Mouse (Mus musculus) heart, adult 18-20 months (tissue): ENCODE data around the gene Hcn1. TPM values are rescaled to one million over a fixed set of nuclear protein-coding genes. Genes with fewer than 3 reads are reported as not detected.

ENCODE experiments used
- DNase-seq, 2 experiments: peaks; one replicate each; pipeline ENCODE4 v3.0.0; 2021 to 2022; ENCODE audit warnings: mixed read lengths in 1 of 2
- total RNA-seq, 2 experiments: library from RNA; stranded (reverse); gene quantifications; 2 replicates each; pipeline ENCODE4 v1.2.3; 2021

The Hcn1 gene
- total RNA-seq, 2 experiments from 2014 or later = 0.67 to 1.2 TPM

DNA sequence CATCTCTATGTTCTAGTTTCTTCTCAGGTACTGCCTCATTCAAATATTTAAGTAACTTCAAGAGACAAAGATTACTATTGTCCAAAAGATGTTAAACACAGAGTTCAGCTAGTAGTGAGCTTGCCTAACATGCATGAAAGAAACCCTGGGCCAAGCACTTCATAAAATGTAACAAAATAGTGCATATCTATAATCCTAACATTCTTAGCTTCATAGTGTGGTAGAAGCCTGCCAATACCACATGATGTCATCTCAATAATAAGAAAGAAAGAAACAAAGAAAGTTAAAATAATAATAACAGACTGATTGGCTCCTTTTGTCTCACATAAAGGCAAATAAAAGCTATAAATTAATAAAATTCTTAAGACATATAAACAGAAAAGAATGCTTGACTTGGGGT is 103.5 kb downstream of the Hcn1 start:
- no peak for DNase-seq

DNA sequence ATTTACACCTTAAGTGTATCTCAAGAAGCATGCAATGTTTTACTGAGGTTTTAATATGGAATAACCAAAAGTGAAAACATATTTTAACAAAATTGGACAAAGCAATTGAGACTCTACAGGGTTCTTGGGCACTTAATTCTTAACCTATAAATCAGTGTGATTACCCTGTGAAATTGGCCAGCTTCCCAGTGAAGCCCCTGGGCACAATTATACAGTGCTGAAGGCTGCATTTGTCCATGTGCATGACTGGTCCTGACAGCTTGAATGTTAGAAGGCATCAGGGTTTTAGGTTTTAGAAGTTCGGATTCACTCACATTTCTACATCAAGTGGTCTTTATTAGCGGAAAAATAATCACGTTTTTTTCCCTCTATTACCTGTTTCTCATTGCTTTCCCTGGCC is 103.9 kb downstream of the Hcn1 start:
- no peak for DNase-seq

DNA sequence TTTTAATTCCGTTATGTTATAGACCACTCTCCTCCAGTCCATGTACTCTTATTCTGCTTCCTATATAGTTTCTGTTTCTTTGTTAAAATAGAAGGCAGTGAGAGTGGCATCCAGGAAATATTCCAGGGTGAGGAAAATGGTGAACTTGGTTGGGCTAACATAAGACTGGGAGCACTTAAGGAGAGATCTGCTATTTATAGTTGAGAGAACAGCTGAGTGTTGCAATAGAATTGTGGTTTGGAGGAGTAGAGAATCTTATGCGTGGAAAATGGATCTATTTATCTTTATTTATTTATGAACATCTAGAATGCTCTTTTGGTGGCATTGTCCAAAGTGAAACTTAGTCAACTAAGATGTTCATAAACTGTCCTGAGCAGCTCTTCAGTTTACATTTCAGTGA is 104.4 kb downstream of the Hcn1 start:
- DNase-seq = no peak

DNA sequence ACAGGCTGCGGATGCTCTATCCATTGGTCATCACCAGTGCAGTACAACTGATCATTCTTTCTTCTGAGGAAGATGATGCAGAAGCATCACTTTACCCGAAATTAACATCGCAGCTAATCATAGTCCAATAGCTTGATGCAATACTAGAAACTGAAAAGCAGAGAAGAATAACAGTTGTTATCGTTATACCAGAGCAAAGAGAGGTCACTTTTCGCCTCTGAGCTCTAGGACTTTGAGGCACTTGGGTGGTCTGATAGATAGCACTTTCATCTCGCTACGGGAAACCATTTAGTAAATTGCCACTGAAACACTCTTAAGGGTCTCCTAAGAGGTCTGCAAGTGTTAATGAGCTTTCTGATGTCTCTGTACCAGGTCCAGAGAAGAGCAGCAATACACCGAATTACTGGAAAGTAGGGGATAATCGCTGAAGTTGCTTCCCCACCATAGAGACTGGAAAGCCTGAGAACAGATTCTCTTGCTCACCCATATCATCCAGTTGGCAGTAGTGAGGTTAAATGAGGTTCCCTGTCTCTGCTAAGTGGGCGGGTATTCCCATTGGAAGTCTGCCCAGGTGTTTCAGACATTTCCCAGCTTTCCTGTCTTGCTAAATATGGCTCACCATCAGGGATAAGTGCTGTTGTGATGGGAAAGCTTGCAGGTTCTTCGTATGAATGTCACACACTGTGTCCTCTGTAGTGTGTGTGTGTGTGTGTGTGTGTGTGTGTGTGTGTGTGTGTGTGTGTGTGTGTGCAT is 105.0 kb downstream of the Hcn1 start:
- DNase-seq = peak; percentile 88 to 89

DNA sequence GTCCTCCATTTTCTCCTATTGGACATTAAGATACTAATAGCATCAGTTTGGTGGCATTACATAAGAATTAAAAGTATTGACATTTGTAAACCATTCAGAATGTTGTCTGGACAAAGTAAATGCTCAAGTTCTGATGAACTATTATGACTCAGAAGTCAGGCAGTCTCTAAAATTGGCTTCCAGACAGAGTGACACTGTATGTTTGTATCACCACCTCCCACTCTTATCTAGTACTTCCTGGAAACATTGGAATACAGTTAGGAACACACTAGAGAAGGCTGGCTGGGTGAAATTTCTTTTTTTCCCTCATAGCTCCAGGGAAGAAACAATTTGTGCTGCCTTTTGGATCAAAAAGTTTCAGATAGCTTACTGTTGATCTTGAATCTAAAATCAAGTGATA is 108.7 kb downstream of the Hcn1 start:
- peak; percentile 24 to 36 for DNase-seq

DNA sequence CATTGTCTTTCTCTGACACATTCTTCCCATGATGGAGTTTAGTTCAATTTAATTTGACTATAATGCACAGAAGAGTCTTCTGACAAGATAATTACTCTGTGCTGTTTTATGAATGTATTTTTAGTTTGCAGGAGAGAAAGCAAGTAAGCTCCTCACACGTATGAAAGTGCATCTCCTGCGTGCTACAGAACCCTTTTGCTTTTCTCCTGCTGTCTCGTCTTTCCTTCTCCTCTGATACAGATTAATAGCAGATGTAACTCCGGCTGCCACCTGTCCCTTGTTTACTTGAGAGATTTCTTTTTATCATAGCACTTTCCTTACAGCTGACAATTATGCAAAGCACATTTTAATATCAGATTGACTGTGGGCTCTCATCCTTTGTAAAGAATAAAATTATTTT is 120.0 kb downstream of the Hcn1 start:
- DNase-seq = no peak

DNA sequence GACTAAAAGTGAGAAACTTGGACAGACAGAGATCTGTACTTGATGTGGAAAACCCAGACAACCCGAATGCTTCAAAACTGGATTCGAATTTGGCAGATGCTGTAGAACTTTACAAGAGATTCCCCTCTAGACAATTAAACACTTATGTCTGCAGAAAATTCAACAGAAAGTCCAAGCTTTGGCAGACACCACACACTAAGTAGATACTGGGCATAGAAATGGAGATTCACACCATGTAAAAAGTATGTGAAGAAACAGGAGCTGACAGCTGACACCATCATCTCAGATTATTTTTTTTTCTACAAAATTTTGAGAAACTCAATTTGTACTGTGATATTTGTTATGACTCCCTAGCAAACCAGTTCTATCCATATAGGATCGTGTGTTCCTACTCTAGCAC is 122.0 kb downstream of the Hcn1 start:
- no peak for DNase-seq

DNA sequence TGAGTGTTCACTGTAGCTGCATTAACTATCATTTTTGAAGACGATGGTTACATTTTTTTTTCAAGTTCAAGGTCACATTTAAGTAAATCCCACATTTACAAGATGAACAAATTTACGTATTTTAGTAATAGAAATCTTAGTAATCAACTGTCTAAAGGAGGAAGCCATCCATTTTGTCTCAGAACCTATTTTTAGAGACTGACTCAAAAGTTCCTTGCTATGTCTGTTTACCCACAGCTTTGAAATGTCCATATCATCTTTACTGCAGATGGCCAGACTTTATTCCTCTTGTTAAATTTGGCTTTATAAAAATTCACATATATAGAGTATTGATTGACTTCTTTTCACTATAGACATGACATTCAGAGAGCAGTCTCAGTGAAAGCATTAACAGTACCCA is 126.3 kb downstream of the Hcn1 start:
- DNase-seq = no peak

DNA sequence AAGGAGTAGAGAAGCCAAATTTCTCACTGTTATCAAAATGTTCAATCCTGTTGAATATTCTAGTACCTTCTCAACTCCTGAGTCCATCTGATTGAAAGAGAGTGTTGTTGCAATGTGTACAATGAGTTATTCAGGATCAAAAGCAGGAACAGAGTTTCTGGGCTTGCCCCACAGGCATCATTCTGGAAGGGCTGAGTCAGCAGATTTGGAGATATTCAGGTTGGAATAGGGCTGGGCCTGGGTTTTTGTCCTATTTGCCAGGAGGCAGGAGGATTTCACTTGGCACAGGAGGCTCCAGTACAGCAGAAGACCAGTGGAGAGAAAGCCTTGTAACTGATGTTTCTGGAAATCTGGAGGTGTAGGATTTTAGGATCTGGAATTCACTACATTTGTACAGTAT is 130.6 kb downstream of the Hcn1 start:
- no peak for DNase-seq

DNA sequence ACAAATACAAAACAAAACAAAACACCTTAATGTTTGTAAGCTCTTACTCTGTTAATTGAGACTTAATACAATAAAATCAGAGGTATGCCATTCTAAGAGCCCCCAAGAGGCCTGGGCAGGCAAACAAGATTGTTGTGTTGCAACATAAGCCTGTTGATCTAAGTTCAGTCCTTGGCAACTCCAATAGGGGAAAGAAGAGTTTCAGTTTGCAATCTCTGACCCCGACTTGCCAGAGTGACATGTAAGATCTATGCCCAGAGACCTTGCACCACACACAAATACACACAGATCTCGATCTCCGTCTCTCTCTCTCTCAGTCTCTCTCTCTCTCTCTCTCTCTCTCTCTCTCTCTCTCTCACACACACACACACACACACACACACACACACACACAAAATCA is 142.3 kb downstream of the Hcn1 start:
- no peak for DNase-seq

DNA sequence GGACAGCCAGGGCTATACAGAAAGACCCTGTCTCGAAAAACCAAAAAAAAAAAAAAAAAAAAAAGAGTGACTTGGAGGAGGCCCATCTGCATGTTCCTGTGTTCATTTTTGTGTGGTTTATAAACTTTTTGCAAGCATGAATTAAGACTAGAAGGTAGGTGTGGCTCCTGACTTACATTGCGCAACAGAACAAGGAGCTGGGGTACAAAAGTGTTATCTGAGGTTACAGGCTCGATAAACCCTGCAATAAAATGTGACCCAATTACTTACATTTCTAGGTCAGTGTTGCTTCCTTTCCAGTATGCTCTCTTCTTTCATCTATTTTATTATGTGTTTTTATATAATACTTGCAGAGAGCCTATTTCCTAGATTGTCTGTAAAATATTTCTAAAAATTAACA is 143.1 kb downstream of the Hcn1 start:
- no peak for DNase-seq

DNA sequence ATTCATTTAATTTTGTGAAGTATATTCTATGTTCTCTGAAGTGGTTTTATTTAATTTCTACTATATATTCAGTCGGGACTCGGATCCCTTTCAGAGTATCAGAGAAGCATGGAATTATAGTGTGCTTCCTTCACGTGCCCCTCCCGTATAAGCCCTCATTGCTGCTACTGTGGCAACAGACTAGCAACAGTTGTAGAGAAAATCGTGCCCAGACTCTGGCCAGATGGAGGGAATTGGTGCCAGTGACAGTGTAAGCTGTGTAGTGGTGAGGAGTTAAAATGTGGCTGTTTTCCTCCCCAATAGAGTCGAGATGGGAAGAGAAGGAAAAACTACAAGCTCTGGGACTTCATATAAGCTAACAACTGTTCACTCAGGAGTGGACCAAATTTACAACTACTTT is 163.4 kb downstream of the Hcn1 start:
- no peak for DNase-seq

DNA sequence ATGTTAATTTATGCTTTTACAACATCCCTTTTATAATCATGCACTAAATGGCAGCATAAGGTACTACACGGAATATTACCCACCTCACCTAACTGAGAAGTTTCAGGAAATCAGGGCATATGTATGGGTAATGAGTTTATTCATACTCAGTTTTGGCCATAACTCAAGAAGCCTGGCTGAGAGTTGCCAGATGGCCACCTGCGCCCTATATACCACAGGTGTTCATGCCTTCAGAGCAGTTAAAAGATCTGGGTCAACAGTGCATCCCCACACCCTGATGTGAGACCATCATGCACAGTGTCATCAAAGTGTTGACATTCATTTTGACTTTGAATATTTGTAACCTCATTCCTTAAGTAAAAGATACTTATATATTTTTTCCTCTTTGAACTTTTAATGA is 183.3 kb downstream of the Hcn1 start:
- DNase-seq = no peak

DNA sequence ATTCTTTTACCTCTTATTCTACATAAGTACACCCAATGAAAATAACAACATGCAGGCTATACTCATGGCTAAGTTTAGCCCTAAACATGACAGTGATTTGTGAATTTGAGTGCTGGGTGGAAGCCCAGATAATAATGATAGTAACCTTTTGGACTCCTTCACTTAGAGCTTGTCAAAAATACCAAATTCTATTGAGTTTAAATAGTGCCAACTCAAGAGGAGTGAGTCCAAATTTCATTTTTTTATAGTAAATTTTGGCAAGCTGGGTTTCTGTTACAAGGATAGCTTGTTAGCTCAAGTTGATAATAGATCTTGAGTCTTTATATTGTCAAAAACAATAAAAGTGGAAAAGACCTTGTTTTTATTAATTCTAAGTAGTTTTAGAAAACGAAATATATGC is 190.7 kb downstream of the Hcn1 start:
- DNase-seq = no peak

DNA sequence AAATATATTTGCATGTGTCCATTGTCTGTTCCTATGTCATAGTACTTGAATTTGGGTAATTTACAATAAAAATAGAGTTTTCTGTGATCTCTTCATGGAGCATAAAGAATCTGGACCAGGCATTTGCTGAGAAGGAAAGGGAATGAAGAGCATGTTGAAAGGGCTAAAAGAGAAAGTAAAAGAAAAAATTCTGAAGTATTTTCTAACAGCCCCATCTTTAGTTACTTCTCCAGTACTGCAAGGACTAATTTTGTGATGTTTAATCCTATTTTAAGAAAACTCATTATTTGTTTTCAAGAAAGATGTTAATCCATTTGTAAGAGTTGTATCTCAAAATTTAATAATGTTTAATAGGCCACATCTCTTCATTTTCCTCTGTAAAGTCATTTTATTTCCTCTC is 198.9 kb downstream of the Hcn1 start:
- DNase-seq = no peak

DNA sequence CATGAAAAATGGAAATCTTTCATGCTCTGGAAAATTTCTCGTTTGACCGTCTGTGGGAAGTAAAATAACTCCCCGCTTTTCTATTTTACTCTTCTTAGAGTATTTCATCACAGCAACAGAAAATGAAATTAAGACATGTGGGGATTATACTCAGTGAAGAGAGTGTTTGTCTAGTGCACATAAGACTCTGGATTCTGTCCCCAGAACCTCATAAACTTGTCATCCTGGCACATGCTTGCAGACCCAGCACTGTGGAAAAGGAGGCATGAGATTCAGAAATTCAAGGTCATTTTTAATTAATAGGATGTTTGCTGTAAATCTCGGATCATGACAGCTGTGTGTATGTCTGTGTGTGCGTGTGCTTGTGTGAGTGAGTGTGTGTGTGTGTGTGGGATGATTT is 225.5 kb downstream of the Hcn1 start:
- DNase-seq = no peak

DNA sequence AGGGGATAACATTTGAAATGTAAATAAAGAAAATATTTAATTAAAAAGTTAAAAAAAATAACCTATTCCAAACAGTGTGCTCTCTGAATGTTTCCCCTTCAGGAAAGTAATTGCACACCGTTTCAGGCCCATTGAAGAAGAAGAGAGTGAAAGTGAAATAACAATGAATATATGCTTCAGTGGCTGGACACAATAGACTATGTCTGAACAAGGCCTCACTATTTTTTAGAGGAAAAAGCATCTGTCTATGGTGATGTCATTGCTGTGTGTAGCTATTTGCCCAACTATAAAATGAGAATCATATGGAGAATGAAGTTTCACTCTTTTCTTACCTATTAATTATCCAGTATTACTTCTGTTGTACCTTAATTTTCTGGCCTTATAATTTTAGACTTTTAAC is 234.5 kb downstream of the Hcn1 start:
- no peak for DNase-seq

DNA sequence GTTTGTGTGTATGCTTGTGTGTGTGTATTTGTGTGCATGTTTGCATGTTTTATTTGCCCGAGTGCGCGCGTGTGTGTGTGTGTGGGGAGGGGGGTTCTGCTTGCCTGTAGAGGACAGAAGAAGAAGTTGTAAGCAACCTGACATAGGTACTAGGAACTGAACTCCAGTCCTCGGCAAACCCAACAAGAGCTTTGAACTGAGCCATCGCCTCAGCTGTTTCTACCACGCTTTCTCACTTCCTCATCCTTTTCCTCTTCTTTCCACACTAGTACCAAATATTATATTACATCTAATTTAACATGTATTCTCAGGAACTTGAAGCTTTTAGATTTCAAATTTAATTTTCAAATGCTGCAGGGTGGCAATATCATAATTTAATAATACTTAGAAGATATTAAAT is 236.1 kb downstream of the Hcn1 start:
- no peak for DNase-seq

DNA sequence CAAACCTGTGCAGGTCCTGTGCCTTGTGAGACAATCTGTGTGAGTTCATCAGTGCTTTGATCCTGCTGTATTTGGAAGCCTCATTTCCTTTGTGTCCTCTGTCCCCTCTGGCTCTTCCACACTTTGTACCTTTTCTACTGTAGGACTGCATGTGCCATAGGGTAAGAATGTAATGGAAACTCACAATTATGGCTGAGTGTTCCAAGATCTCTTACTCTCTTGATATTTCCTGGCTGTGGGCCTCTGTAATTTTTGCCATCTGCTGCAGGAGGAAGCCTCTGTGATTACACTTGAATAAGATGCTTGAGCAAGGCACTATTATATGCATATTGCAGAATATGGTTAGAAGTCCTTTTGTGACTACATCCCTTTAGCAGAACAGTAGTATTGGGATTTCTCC is 240.2 kb downstream of the Hcn1 start:
- DNase-seq = no peak

DNA sequence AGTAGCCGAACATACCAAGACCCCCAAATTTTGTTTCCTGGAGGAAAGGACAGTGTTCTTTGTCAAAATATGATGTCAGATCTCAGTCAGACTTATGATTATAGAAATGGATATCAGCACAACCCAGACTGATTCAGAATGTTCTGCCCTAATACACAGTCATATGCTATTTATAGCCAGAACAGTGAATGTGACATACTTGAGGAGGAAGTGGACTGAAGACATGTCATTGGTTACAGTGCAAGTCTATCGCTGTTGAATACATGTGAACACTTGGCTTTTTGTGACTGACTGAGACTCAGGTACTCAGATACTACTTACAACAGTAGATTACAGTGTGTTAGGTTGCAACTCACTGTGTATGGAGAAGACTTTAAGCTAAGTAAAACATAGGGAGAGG is 245.2 kb downstream of the Hcn1 start:
- peak; percentile 10 to 14 for DNase-seq

DNA sequence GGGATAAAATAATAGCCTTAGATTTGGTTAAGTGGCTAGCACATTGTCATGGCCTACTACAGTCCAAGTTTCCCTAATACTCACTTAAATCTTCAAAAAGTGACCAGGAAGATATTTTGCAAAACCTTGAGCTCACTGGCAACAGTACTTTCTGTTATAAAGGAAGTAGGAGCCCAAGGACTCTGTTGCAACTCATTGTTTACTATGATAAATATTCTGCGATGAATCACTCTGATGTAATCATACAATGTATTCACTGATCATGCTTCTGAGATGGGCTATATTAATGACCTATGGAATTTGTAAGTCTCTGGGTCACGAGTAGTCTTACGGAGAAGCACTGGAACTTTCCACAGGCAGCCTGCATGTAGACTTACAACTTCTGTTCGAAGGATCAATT is 246.6 kb downstream of the Hcn1 start:
- DNase-seq = no peak

DNA sequence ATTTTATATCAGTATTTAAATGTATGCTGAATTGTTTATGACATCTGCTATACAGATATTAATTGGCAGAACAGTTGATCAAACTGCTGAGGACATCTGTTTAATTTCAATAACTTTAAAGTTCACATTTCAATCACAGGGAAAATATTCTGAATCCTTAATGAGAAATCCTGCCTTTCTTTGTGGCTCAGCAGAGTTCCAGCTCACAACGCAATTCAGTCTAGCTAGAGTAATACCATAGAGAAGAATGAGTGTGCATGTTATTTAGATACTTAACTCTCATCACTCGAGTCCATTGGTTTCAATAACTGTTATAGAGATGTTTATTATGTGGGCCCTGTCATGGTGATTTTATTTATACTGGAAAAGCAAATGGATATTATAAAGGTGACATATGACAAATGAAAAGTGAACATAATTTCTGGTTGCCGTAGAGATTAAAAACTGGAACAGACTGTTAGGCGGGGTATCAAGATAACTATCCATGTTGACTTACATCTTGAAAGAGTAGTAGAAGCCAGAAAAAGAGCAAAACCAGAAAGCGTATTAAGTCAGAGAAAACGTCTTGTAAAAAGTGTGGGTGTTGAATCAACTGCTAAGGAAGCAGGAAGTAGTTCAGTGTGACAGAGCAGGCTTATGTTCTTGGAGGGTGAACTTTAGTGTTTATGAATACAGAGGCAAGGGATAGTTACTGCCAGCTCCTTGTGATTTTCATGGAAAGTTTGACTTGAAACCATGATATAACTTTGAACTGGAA is 250.0 kb downstream of the Hcn1 start:
- no peak for DNase-seq

DNA sequence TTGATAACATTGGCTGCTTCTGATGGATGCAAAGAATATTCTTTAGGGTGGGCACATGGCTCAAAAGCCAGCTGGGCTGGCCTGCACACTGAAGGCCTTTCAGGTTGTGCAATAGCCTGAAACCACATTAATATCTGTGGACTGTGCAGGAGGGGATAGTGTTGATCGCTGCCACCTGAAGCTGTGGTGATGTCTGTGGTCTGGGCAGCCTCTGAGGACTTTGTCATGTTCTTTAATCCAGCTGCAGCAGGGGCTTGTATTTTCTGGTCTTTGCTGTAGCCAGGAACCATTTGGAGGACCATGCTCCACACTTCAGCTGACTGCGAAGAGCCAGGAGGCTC is 250.6 kb downstream of the Hcn1 start:
- no peak for DNase-seq

DNA sequence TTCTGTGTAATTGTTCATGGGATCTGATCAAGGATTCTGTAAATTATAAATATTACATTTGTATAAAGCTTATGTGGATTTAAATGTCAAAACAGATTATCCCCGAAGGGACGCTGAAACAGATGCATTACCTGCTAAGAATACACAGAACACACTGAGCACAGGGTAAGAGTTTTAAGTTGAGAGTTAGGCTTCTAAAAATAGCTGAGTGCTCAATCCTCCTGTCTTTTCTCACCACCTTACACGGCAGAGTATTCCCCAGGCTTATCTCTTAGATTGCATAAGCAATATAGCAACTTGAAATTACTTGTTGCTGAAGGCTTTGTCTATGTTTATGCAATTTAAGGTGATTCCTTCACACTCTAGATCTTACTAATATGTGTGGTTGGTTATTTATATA is 256.3 kb downstream of the Hcn1 start:
- no peak for DNase-seq
